ENCODE assay signal across 7 mouse cellular contexts in the genomic region with DNA sequence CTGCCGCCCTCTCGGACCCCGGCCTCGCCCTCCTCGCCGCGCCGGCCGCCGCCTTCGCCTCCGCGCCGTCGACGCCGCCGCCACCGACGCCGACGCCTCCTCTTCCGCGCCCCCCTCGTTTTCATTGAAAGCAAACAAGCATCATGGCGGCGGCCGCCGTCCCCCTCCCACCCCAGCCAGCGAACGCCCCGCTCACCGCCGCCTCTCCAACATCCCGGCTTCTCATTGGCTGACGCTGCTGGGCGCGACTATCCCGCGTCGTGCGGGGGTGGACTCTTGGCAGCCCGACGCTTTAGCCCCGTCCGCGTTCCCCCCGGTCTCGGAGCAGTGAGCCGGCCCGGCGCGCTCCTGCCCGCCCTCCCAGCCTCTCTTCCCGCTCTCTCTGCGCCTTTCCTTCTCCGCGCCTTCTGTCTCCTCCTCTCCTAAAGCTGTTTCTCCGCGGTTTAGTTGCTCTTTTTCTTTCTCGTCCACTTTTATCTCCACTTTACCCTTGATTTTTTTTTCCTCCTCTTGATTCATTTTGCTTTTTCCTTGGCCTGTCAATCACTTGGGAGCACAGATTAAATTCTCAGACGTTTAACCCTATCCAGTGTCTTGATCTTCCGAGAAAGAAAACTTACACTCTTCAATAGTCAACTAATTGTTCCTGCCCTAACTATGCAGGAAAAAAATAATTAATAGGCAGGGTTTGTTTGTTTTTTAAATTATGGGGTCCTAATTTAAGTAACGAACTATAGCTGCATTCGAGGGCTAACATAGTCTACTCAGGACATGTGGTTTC. TPM values are rescaled to one million over a fixed set of nuclear protein-coding genes. Genes with fewer than 3 reads are reported as not detected.
DNase-seq lines count a peak whose midpoint lies in the region; ATAC-seq lines count a peak whose summit lies in the region.

A gene (minus strand): TSS at position 169 of the 781 bp plus-strand sequence.

- no peaks in the 10 kb centered on the region for H3K27me3 ChIP-seq in intestine, embryonic 15.5 days (replicated peaks)
- no peaks in the 10 kb centered on the region for H3K27me3 ChIP-seq in midbrain, embryonic 10.5 days (ENCODE audit: low read depth, poor library complexity, severe bottlenecking)

- H3K4me3 ChIP-seq in intestine, embryonic 15.5 days (replicated peaks), result peak within 1 kb of the TSS; percentile 88
- peak within 1 kb of the TSS; percentile 96 for H3K4me3 ChIP-seq in midbrain, embryonic 10.5 days

- peak within 1 kb of the TSS; percentile 94 for H3K27ac ChIP-seq in intestine, embryonic 15.5 days
- H3K27ac ChIP-seq in midbrain, embryonic 10.5 days (replicated peaks), result peak within 1 kb of the TSS; percentile 99

- no peaks in the 10 kb centered on the region for H3K9me3 ChIP-seq in intestine, embryonic 15.5 days
- H3K9me3 ChIP-seq in midbrain, embryonic 10.5 days (replicated peaks), result no peaks in the 10 kb centered on the region

- H3K4me2 ChIP-seq in intestine, embryonic 15.5 days (replicated peaks), result peak within 1 kb of the TSS; percentile 64

- intact Hi-C loops in gastrocnemius, postnatal 36 days (cut with DNase I), result loop anchor here (5.0 kb wide), 1 partner anchor 60 kb away; no protein-coding TSS in a partner anchor
- intact Hi-C loops in left cerebral cortex, postnatal 25 days (cut with DNase I), result loop anchor here (5.0 to 10.0 kb wide), 2 partner anchors 135 to 252 kb away; a partner anchor contains a TSS

- peak; percentile 97 for ATAC-seq in intestine, embryonic 15.5 days

- no peaks in the 10 kb centered on the region for H3K36me3 ChIP-seq in intestine, embryonic 15.5 days
- peaks cover 29% of the 10 kb centered on the region for H3K36me3 ChIP-seq in midbrain, embryonic 10.5 days

- peak within 1 kb of the TSS; percentile 98 for H3K9ac ChIP-seq in intestine, embryonic 15.5 days

- H3K4me1 ChIP-seq in intestine, embryonic 15.5 days (replicated peaks), result peaks cover 23% of the 10 kb centered on the region
- H3K4me1 ChIP-seq in midbrain, embryonic 10.5 days, result peaks cover 40% of the 10 kb centered on the region

- peak; percentile 99 for DNase-seq in adrenal gland, adult 2 months
- peak; percentile 97 for DNase-seq in embryo, embryonic 11.5 days (ENCODE audit: low read depth, low spot score)
- peak; percentile 94 to 98 for DNase-seq in gastrocnemius, postnatal 36 days
- peak; percentile 98 for DNase-seq in left cerebral cortex, postnatal 25 days (ENCODE audit: low spot score in 2 of 2)
- peak; percentile 99 for DNase-seq in midbrain, embryonic 10.5 days (ENCODE audit: low spot score)
- peak; percentile 97 for DNase-seq in right cerebral cortex, postnatal 4 days

- WGBS in intestine, embryonic 15.5 days, result under 1% methylated on average over 64 of the region's 65 CpGs
- WGBS in midbrain, embryonic 10.5 days, result 1% methylated on average over 65 of the region's 65 CpGs

RNA-seq across cellular contexts. Expression of the gene that starts here (rescaled TPM):
- total RNA-seq in adrenal gland, adult 2 months (2021), result 10 to 100 TPM; 36.6 to 38.2 TPM
- polyA plus RNA-seq in adrenal gland, adult 2 months (2012; rRNA removed), result 2.5 and 2.6 TPM in 2 replicates
- 10 to 100 TPM in 1 of 2 experiments, 1 to 10 TPM in 1; 9.7 to 10.5 TPM for total RNA-seq in gastrocnemius, postnatal 36 days (2021)
- 42.3 and 47.5 TPM in 2 replicates for polyA plus RNA-seq in intestine, embryonic 15.5 days (2015; fragmentation: Nextera tagmentation; extraction: Ambion mirVana)
- 10 to 100 TPM; 44.7 to 51.6 TPM for total RNA-seq in left cerebral cortex, postnatal 25 days (2021)
- polyA plus RNA-seq in midbrain, embryonic 10.5 days (2016; fragmentation: Nextera tagmentation; extraction: Ambion mirVana), result 57.8 and 58.3 TPM in 2 replicates

Comparison
In these comparisons a context has a peak if more than half of its experiments do, and no peak if none do; other contexts are left out.
1. Peak in every context shown above with its lines: DNase-seq, ATAC-seq, H3K4me3 ChIP-seq and H3K27ac ChIP-seq.
2. RNA of the gene that starts here (polyA plus RNA-seq): 57.8 to 58.3 TPM in midbrain, embryonic 10.5 days and 42.3 to 47.5 TPM in intestine, embryonic 15.5 days; 2.5 to 2.6 TPM in adrenal gland, adult 2 months; every median in the first group is over 10 times any median in the second.